Comparison of ENCODE assay signal across 12 mouse cellular contexts in the genomic region with DNA sequence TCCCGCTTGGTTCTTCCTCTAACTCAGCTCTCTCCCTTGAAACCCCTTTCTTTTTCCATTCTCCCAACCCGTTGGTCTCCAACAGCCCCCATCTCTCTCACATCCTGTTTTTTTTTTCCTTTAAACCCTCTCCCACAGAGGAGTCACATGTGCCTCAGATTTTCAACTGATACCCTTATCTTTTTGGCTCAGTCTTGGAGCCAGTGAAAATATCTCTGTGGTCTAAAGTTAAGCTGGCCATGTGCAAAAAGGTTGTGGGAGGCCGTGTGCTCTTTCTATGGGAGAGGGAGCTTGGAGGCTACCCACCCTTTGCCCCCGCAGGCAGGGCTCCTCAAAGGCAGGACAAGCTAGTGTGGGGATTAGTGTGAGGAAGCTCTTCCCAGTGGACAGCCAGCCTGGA.
"Had no signal": no experiment of that assay in that cellular context is flagged by ENCODE, and none has a peak within 500 bp of the region (broad histone marks: within the 10 kb centered on the region; RNA-seq: fewer than 3 reads in every experiment).

No protein-coding gene starts in this region.

- H3K9me3 ChIP-seq: limb, embryonic 10.5 days; lung, embryonic 15.5 days; midbrain, embryonic 10.5 days; neural tube, embryonic 13.5 days had no signal

- DNase-seq: kidney, adult 8-10 months; kidney, postnatal 25 days; lung, postnatal 14 days; midbrain, embryonic 14.5 days; retina, postnatal 1 day; thymus, postnatal 14 days had no signal

- H3K4me3 ChIP-seq: left cerebral cortex, adult 2 months; limb, embryonic 10.5 days; lung, embryonic 15.5 days; midbrain, embryonic 10.5 days; neural tube, embryonic 13.5 days had no signal

- H3K27me3 ChIP-seq: lung, embryonic 15.5 days had no signal

- H3K4me1 ChIP-seq: limb, embryonic 10.5 days; lung, embryonic 15.5 days; midbrain, embryonic 10.5 days; neural tube, embryonic 13.5 days had no signal

- H3K36me3 ChIP-seq: limb, embryonic 10.5 days; lung, embryonic 15.5 days; midbrain, embryonic 10.5 days; neural tube, embryonic 13.5 days had no signal

- H3K4me2 ChIP-seq: lung, embryonic 15.5 days; neural tube, embryonic 13.5 days had no signal

- H3K9ac ChIP-seq: lung, embryonic 15.5 days; neural tube, embryonic 13.5 days had no signal

- H3K27ac ChIP-seq: left cerebral cortex, adult 2 months; limb, embryonic 10.5 days; lung, embryonic 15.5 days; midbrain, embryonic 10.5 days; neural tube, embryonic 13.5 days; stomach, postnatal 0 days had no signal
